18 mouse cellular contexts compared by ENCODE assay signal in the genomic region with DNA sequence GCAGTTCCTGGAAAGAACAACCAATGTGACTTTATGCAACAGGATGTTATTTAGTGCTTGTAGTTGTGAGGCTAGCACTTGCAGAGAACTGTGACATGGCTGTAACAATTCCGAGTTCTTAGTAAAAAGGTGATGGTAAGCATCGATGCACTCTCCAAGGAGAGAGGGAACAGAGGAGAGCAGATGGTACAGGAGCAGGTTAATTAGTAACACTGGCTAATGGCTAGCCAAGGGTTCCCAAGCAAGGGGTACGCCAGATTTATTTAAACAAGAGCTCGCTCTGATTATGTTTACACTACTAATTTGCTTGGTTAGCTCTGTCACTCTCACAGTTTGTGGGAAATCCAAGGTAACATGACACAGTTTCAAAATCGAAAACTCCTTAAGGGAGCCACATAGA.
DNase-seq lines count a peak whose midpoint lies in the region; ATAC-seq and TF ChIP-seq lines count a peak whose summit lies in the region.
"Had no signal": no experiment of that assay in that cellular context is flagged by ENCODE, and none has a peak within 500 bp of the region (broad histone marks: within the 10 kb centered on the region; RNA-seq: fewer than 3 reads in every experiment).

No protein-coding gene starts in this region.

- no peak overlapping the region for H3K9ac ChIP-seq in liver, embryonic 15.5 days
- no peak overlapping the region for H3K9ac ChIP-seq in liver, embryonic 11.5 days (ENCODE audit: low read depth, low read length)
- no peak overlapping the region for H3K9ac ChIP-seq in forebrain, embryonic 16.5 days (replicated peaks; ENCODE audit: low read depth, low read length)
- H3K9ac ChIP-seq: hindbrain, embryonic 13.5 days; limb, embryonic 15.5 days; midbrain, embryonic 15.5 days had no signal

- no peak for ATAC-seq in liver, embryonic 15.5 days (ENCODE audit: insufficient read depth)
- no peak for ATAC-seq in liver, embryonic 11.5 days (replicated peaks; ENCODE audit: low FRiP score)
- ATAC-seq in forebrain, embryonic 16.5 days = peak; percentile 79
- ATAC-seq: lung, postnatal 0 days; midbrain, embryonic 15.5 days had no signal

- H3K9me3 ChIP-seq in liver, embryonic 15.5 days (replicated peaks) = no peaks in the 10 kb centered on the region
- no peaks in the 10 kb centered on the region for H3K9me3 ChIP-seq in liver, embryonic 11.5 days (ENCODE audit: control insufficient read depth, low read length)
- no peaks in the 10 kb centered on the region for H3K9me3 ChIP-seq in forebrain, embryonic 16.5 days (ENCODE audit: control insufficient read depth, low read length)
- H3K9me3 ChIP-seq: heart, embryonic 10.5 days; hindbrain, embryonic 13.5 days; limb, embryonic 15.5 days; midbrain, embryonic 15.5 days had no signal

- H3K27me3 ChIP-seq in liver, embryonic 15.5 days = no peaks in the 10 kb centered on the region
- H3K27me3 ChIP-seq in liver, embryonic 11.5 days (replicated peaks; ENCODE audit: control insufficient read depth, insufficient read depth, low read length) = no peaks in the 10 kb centered on the region
- H3K27me3 ChIP-seq in forebrain, embryonic 16.5 days (replicated peaks; ENCODE audit: control insufficient read depth, insufficient read depth, low read length) = no peaks in the 10 kb centered on the region
- no peaks in the 10 kb centered on the region for H3K27me3 ChIP-seq in kidney, adult 2 months (replicated peaks; ENCODE audit: control insufficient read depth, insufficient read depth, low read length)
- H3K27me3 ChIP-seq: hindbrain, embryonic 13.5 days; limb, embryonic 15.5 days; midbrain, embryonic 15.5 days had no signal

- 0 out of 2 replicates have a peak overlapping the region, but pooled peaks have one; percentile 15 for H3K4me2 ChIP-seq in liver, embryonic 15.5 days
- no peak overlapping the region for H3K4me2 ChIP-seq in liver, embryonic 11.5 days
- no peak overlapping the region for H3K4me2 ChIP-seq in forebrain, embryonic 16.5 days (ENCODE audit: low read length)
- H3K4me2 ChIP-seq: hindbrain, embryonic 13.5 days; limb, embryonic 15.5 days; midbrain, embryonic 15.5 days had no signal

- no peak overlapping the region for H3K4me3 ChIP-seq in liver, embryonic 15.5 days (replicated peaks)
- no peak overlapping the region for H3K4me3 ChIP-seq in liver, embryonic 11.5 days (ENCODE audit: low read depth, low read length)
- H3K4me3 ChIP-seq in forebrain, embryonic 16.5 days (replicated peaks; ENCODE audit: low read length) = no peak overlapping the region
- no peak overlapping the region for H3K4me3 ChIP-seq in kidney, adult 2 months (ENCODE audit: insufficient read depth, low read depth, low read length)
- H3K4me3 ChIP-seq: heart, embryonic 10.5 days; hindbrain, embryonic 13.5 days; limb, embryonic 15.5 days; midbrain, embryonic 15.5 days had no signal

- H3K4me1 ChIP-seq in liver, embryonic 15.5 days (replicated peaks) = no peaks in the 10 kb centered on the region
- no peaks in the 10 kb centered on the region for H3K4me1 ChIP-seq in liver, embryonic 11.5 days (replicated peaks; ENCODE audit: control insufficient read depth, insufficient read depth, low read length)
- H3K4me1 ChIP-seq in forebrain, embryonic 16.5 days (replicated peaks; ENCODE audit: control insufficient read depth, insufficient read depth, low read length) = no peaks in the 10 kb centered on the region
- no peaks in the 10 kb centered on the region for H3K4me1 ChIP-seq in kidney, adult 2 months (ENCODE audit: control insufficient read depth, insufficient read depth, low read length)
- H3K4me1 ChIP-seq: heart, embryonic 10.5 days; hindbrain, embryonic 13.5 days; limb, embryonic 15.5 days; midbrain, embryonic 15.5 days had no signal

- no peak for TF ChIP-seq CTCF in kidney, adult 2 months (conservative IDR thresholded peaks at IDR 0.05; ENCODE audit: insufficient read depth, insufficient read length, low read depth, low read length)

- DNase-seq in liver, embryonic 11.5 days (ENCODE audit: low spot score) = no peak
- peak; percentile 68 for DNase-seq in kidney, adult 2 months
- DNase-seq in kidney, postnatal 25 days = peak; percentile 23 to 34
- no peak for DNase-seq in gastrocnemius, adult 8-10 months (ENCODE audit: low spot score in 2 of 2)
- DNase-seq in retina, postnatal 1 day = no peak
- DNase-seq: adrenal gland, postnatal 25 days; cerebellum, adult 9-11 months; embryo, embryonic 11 days; gastrocnemius, postnatal 36 days; heart, postnatal 10 days; thymus, postnatal 25 days had no signal

- H3K27ac ChIP-seq in liver, embryonic 15.5 days (replicated peaks) = no peak overlapping the region
- no peak overlapping the region for H3K27ac ChIP-seq in liver, embryonic 11.5 days (ENCODE audit: low read depth, low read length)
- H3K27ac ChIP-seq in forebrain, embryonic 16.5 days (ENCODE audit: low read length) = no peak overlapping the region
- H3K27ac ChIP-seq in kidney, adult 2 months (ENCODE audit: insufficient read depth, low read depth, low read length) = no peak overlapping the region
- H3K27ac ChIP-seq: heart, embryonic 10.5 days; hindbrain, embryonic 13.5 days; limb, embryonic 15.5 days; midbrain, embryonic 15.5 days had no signal

- no peaks in the 10 kb centered on the region for H3K36me3 ChIP-seq in liver, embryonic 15.5 days (replicated peaks)
- no peaks in the 10 kb centered on the region for H3K36me3 ChIP-seq in liver, embryonic 11.5 days (ENCODE audit: control insufficient read depth, insufficient read depth, low read length)
- H3K36me3 ChIP-seq in forebrain, embryonic 16.5 days (ENCODE audit: control insufficient read depth, insufficient read depth) = no peaks in the 10 kb centered on the region
- no peaks in the 10 kb centered on the region for H3K36me3 ChIP-seq in kidney, adult 2 months (ENCODE audit: control insufficient read depth, insufficient read depth, low read length)
- H3K36me3 ChIP-seq: heart, embryonic 10.5 days; hindbrain, embryonic 13.5 days; limb, embryonic 15.5 days; midbrain, embryonic 15.5 days had no signal

- TF ChIP-seq POLR2A in kidney, adult 2 months (IDR thresholded peaks at IDR 0.05; ENCODE audit: low read depth, low read length) = no peak

- WGBS in liver, embryonic 15.5 days (ENCODE audit: insufficient replicate concordance) = 46% methylated on average over 5 of the region's 5 CpGs
- 61% methylated on average over 5 of the region's 5 CpGs for WGBS in liver, embryonic 11.5 days
- 50% methylated on average over 5 of the region's 5 CpGs for WGBS in forebrain, embryonic 16.5 days
- WGBS in kidney, adult 2 months = 36% methylated on average over 5 of the region's 5 CpGs

Comparison
In these comparisons a context has a peak if more than half of its experiments do, and no peak if none do; other contexts are left out.
1. DNase-seq: peak in kidney, adult 2 months (single experiment) and kidney, postnatal 25 days (2 of 2); none in liver, embryonic 11.5 days (single experiment), gastrocnemius, adult 8-10 months (0 of 2) and retina, postnatal 1 day (single experiment).